ENCODE assay signal across 11 mouse cellular contexts in the genomic region with DNA sequence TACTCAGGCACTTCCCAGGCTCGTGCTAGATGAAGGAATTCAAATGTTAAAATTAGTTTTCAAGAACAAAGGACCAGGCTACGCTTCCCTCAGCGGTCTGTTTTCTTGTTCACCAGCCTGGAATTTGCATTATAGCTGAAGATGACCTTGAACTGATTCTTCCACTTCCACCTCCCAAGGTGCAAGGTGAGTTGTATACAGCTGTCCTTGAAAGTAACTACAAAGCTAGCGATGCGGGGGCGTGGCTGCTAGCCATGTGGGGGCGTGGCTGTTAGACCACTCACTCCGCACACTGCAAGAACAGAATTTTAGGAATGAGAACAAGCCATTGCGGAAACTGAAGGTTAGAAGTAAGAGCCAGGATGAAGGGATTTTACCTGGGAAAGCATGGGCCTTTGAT. TPM values are rescaled to one million over a fixed set of nuclear protein-coding genes. Genes with fewer than 3 reads are reported as not detected.
DNase-seq lines count a peak whose midpoint lies in the region; ATAC-seq and TF ChIP-seq lines count a peak whose summit lies in the region.
"Had no signal": no experiment of that assay in that cellular context is flagged by ENCODE, and none has a peak within 500 bp of the region (broad histone marks: within the 10 kb centered on the region; RNA-seq: fewer than 3 reads in every experiment).

No protein-coding gene starts in this region.

- H3K9me3 ChIP-seq in forebrain, embryonic 16.5 days (ENCODE audit: control insufficient read depth, low read length), result no peaks in the 10 kb centered on the region
- no peaks in the 10 kb centered on the region for H3K9me3 ChIP-seq in forebrain, embryonic 15.5 days
- H3K9me3 ChIP-seq in embryonic facial prominence, embryonic 12.5 days, result no peaks in the 10 kb centered on the region
- no peaks in the 10 kb centered on the region for H3K9me3 ChIP-seq in neural tube, embryonic 12.5 days
- H3K9me3 ChIP-seq: megakaryocyte, embryonic 14.5 days had no signal

- H3K4me2 ChIP-seq in forebrain, embryonic 16.5 days (ENCODE audit: low read length), result 0 out of 2 replicates have a peak overlapping the region, but pooled peaks have one; percentile 13
- H3K4me2 ChIP-seq in forebrain, embryonic 15.5 days (replicated peaks), result no peak overlapping the region
- 0 out of 2 replicates have a peak overlapping the region, but pooled peaks have one; percentile 23 for H3K4me2 ChIP-seq in embryonic facial prominence, embryonic 12.5 days (replicated peaks)
- H3K4me2 ChIP-seq in neural tube, embryonic 12.5 days (replicated peaks), result peak overlapping the region; percentile 24; the same call in 1 of the 2 replicates

- WGBS in forebrain, embryonic 16.5 days, result 10% methylated on average over 9 of the region's 9 CpGs
- WGBS in forebrain, embryonic 15.5 days, result 7% methylated on average over 9 of the region's 9 CpGs
- 3% methylated on average over 9 of the region's 9 CpGs for WGBS in embryonic facial prominence, embryonic 12.5 days
- 6% methylated on average over 9 of the region's 9 CpGs for WGBS in neural tube, embryonic 12.5 days

- no peaks in the 10 kb centered on the region for H3K36me3 ChIP-seq in forebrain, embryonic 16.5 days (ENCODE audit: control insufficient read depth, insufficient read depth)
- H3K36me3 ChIP-seq in forebrain, embryonic 15.5 days, result no peaks in the 10 kb centered on the region
- H3K36me3 ChIP-seq in embryonic facial prominence, embryonic 12.5 days, result no peaks in the 10 kb centered on the region
- H3K36me3 ChIP-seq in neural tube, embryonic 12.5 days, result no peaks in the 10 kb centered on the region

- H3K9ac ChIP-seq in forebrain, embryonic 16.5 days (replicated peaks; ENCODE audit: low read depth, low read length), result no peak overlapping the region
- no peak overlapping the region for H3K9ac ChIP-seq in forebrain, embryonic 15.5 days (replicated peaks)
- H3K9ac ChIP-seq in embryonic facial prominence, embryonic 12.5 days, result no peak overlapping the region
- no peak overlapping the region for H3K9ac ChIP-seq in neural tube, embryonic 12.5 days

- H3K27me3 ChIP-seq in forebrain, embryonic 16.5 days (replicated peaks; ENCODE audit: control insufficient read depth, insufficient read depth, low read length), result peaks cover 32% of the 10 kb centered on the region
- H3K27me3 ChIP-seq in forebrain, embryonic 15.5 days, result peaks cover 32% of the 10 kb centered on the region
- H3K27me3 ChIP-seq in embryonic facial prominence, embryonic 12.5 days, result peaks cover 55% of the 10 kb centered on the region
- peaks cover 46% of the 10 kb centered on the region for H3K27me3 ChIP-seq in neural tube, embryonic 12.5 days (replicated peaks)

- intact Hi-C loops in gastrocnemius, adult 2 months (cut with DNase I), result no loop called here

- H3K4me1 ChIP-seq in forebrain, embryonic 16.5 days (replicated peaks; ENCODE audit: control insufficient read depth, insufficient read depth, low read length), result 0 out of 2 replicates have a peak, but pooled peaks cover 4% of the 10 kb centered on the region
- H3K4me1 ChIP-seq in forebrain, embryonic 15.5 days, result peaks cover 7% of the 10 kb centered on the region
- peaks cover 3% of the 10 kb centered on the region; the same call in 1 of the 2 replicates for H3K4me1 ChIP-seq in embryonic facial prominence, embryonic 12.5 days
- peaks cover 8% of the 10 kb centered on the region; the same call in 1 of the 2 replicates for H3K4me1 ChIP-seq in neural tube, embryonic 12.5 days

- no peak for TF ChIP-seq CTCF in gastrocnemius, adult 2 months (IDR thresholded peaks at IDR 0.05)

- no peak overlapping the region for H3K4me3 ChIP-seq in forebrain, embryonic 16.5 days (replicated peaks; ENCODE audit: low read length)
- H3K4me3 ChIP-seq in forebrain, embryonic 15.5 days, result no peak overlapping the region
- H3K4me3 ChIP-seq in embryonic facial prominence, embryonic 12.5 days, result no peak overlapping the region
- H3K4me3 ChIP-seq in neural tube, embryonic 12.5 days, result no peak overlapping the region
- H3K4me3 ChIP-seq in gastrocnemius, adult 2 months, result no peak overlapping the region
- H3K4me3 ChIP-seq: megakaryocyte, embryonic 14.5 days had no signal

- DNase-seq in kidney, postnatal 14 days, result peak; percentile 29
- no peak for DNase-seq in kidney, adult 8-10 months
- DNase-seq in spleen, postnatal 10 days (ENCODE audit: low spot score in 2 of 2), result no peak
- no peak for DNase-seq in gastrocnemius, adult 2 months
- DNase-seq: gastrocnemius, postnatal 10 days had no signal

- ATAC-seq in forebrain, embryonic 16.5 days, result no peak
- no peak for ATAC-seq in forebrain, embryonic 15.5 days (replicated peaks)
- no peak for ATAC-seq in embryonic facial prominence, embryonic 12.5 days (ENCODE audit: insufficient number of reproducible peaks, insufficient read depth, low FRiP score, low TSS enrichment)
- no peak for ATAC-seq in neural tube, embryonic 12.5 days (ENCODE audit: low FRiP score, low read depth)

- H3K27ac ChIP-seq in forebrain, embryonic 16.5 days (ENCODE audit: low read length), result no peak overlapping the region
- no peak overlapping the region for H3K27ac ChIP-seq in forebrain, embryonic 15.5 days (replicated peaks)
- H3K27ac ChIP-seq in embryonic facial prominence, embryonic 12.5 days, result no peak overlapping the region
- H3K27ac ChIP-seq in neural tube, embryonic 12.5 days, result no peak overlapping the region
- H3K27ac ChIP-seq in gastrocnemius, adult 2 months, result no peak overlapping the region

RNA-seq across cellular contexts. Expression of a gene that starts 1.2 kb away (rescaled TPM):
- polyA plus RNA-seq in forebrain, embryonic 16.5 days (2015; fragmentation: Nextera tagmentation; extraction: Ambion mirVana), result not detected in 2 replicates
- not detected in 2 replicates for polyA plus RNA-seq in forebrain, embryonic 15.5 days (2015; fragmentation: Nextera tagmentation; extraction: Ambion mirVana)
- 0.22 TPM in 1 of 2 replicates, not detected in the other for polyA plus RNA-seq in embryonic facial prominence, embryonic 12.5 days (2016; fragmentation: Nextera tagmentation; extraction: Ambion mirVana)
- 0.09 TPM in 1 of 2 replicates, not detected in the other for polyA plus RNA-seq in neural tube, embryonic 12.5 days (2016; fragmentation: Nextera tagmentation; extraction: Ambion mirVana)
- under 1 TPM; 0.50 to 0.54 TPM for total RNA-seq in gastrocnemius, adult 2 months (2021)
- total RNA-seq: layer of hippocampus, adult 8-10 months had no signal

RNA-seq across cellular contexts. Expression of a gene that starts 53.8 kb away (rescaled TPM):
- polyA plus RNA-seq in forebrain, embryonic 16.5 days (2015; fragmentation: Nextera tagmentation; extraction: Ambion mirVana), result 11.8 and 13.0 TPM in 2 replicates
- 10.0 and 10.4 TPM in 2 replicates for polyA plus RNA-seq in forebrain, embryonic 15.5 days (2015; fragmentation: Nextera tagmentation; extraction: Ambion mirVana)
- 35.2 and 35.7 TPM in 2 replicates for polyA plus RNA-seq in embryonic facial prominence, embryonic 12.5 days (2016; fragmentation: Nextera tagmentation; extraction: Ambion mirVana)
- 10.7 and 12.3 TPM in 2 replicates for polyA plus RNA-seq in neural tube, embryonic 12.5 days (2016; fragmentation: Nextera tagmentation; extraction: Ambion mirVana)
- 1 to 10 TPM; 5.8 to 7.9 TPM for total RNA-seq in gastrocnemius, adult 2 months (2021)
